Mouse (Mus musculus) lung, postnatal 0 days (tissue): ENCODE data around the gene Cxcr1. TPM values are rescaled to one million over a fixed set of nuclear protein-coding genes. Genes with fewer than 3 reads are reported as not detected.

ENCODE experiments used
- ATAC-seq: fragments of 200-750 bp; cut with Nextera tagmentation; 2 replicates; pipeline ENCODE4 v1.8.0; 2017; ENCODE audit warnings: moderate library complexity
- DNase-seq: peaks from one replicate; pipeline ENCODE4 v3.0.0-alpha.2; 2016; ENCODE audit warnings: low spot score
- H3K27ac ChIP-seq: fragments of 300-500 bp; sonication (generic); 2 replicates; pipeline ENCODE4 v1.5.1; 2014; ENCODE audit warnings: antibody characterized with exemption, mild to moderate bottlenecking, low read length, mixed read lengths
- H3K27me3 ChIP-seq: fragments of 300-500 bp; sonication (generic); replicated peaks from 2 replicates; pipeline ENCODE4 v1.6.1; 2014; ENCODE audit warnings: low read length, mixed read lengths; ENCODE audit not compliant: insufficient read depth
- H3K36me3 ChIP-seq: fragments of 300-500 bp; sonication (generic); 2 replicates; pipeline ENCODE4 v1.6.1; 2014; ENCODE audit warnings: low read length, mixed read lengths; ENCODE audit not compliant: insufficient read depth
- H3K4me1 ChIP-seq: fragments of 300-500 bp; sonication (generic); 2 replicates; pipeline ENCODE4 v1.6.1; 2014; ENCODE audit warnings: antibody characterized with exemption, low read depth, low read length, mixed read lengths; ENCODE audit not compliant: insufficient read depth
- H3K4me2 ChIP-seq: fragments of 300-500 bp; sonication (generic); replicated peaks from 2 replicates; pipeline ENCODE4 v1.6.1; 2014; ENCODE audit warnings: low read depth, mild to moderate bottlenecking, low read length, moderate library complexity, mixed read lengths
- H3K4me3 ChIP-seq: fragments of 300-500 bp; sonication (generic); 2 replicates; pipeline ENCODE4 v1.5.1; 2014; ENCODE audit warnings: low read depth, low read length
- H3K9ac ChIP-seq: fragments of 300-500 bp; sonication (generic); replicated peaks from 2 replicates; pipeline ENCODE4 v1.6.1; 2014; ENCODE audit warnings: low read depth, mild to moderate bottlenecking
- H3K9me3 ChIP-seq: fragments of 300-500 bp; sonication (generic); 2 replicates; pipeline ENCODE4 v1.6.1; 2016; ENCODE audit warnings: low read length, mixed read lengths
- CTCF ChIP-seq: IDR thresholded peaks from 2 replicates; pipeline ENCODE4 v1.5.1; 2016; ENCODE audit warnings: antibody characterized with exemption, mild to moderate bottlenecking
- EP300 ChIP-seq: IDR thresholded peaks from 2 replicates; pipeline ENCODE4 v1.6.1; 2016; ENCODE audit warnings: antibody characterized with exemption, mild to moderate bottlenecking, control low read depth
- WGBS: fragments of 180-500 bp; shearing (Covaris S2); extraction: QIAGEN DNeasy Blood & Tissue Kit; methylation state at CpG from one replicate; pipeline ENCODE4 v1.1.7; 2014; 5-methylcytosine and 5-hydroxymethylcytosine counted together
- polyA plus RNA-seq: library from polyadenylated mRNA; unstranded; fragments of >200 nt; fragmentation: Nextera tagmentation; extraction: Ambion mirVana; gene quantifications from 2 replicates; pipeline ENCODE4 v1.2.1, GENCODE M21; 2015

Cxcr1 gene
- polyA plus RNA-seq, 1 experiment from 2014 or later, result not detected

GRCm38 (mm10) chr1:74190471-74190870, 4.0 kb downstream of the Cxcr1 start:
- no peak overlapping the region for H3K9ac ChIP-seq
- H3K4me2 ChIP-seq, result no peak overlapping the region
- WGBS, result 87% methylated on average over 7 of the region's 7 CpGs
- no peak for DNase-seq
- TF ChIP-seq EP300 (no peak), CTCF (no peak)
- H3K27me3 ChIP-seq, result no peaks in the 10 kb centered on the region
- H3K4me1 ChIP-seq, result no peaks in the 10 kb centered on the region
- no peak overlapping the region for H3K4me3 ChIP-seq
- ATAC-seq, result no peak
- H3K9me3 ChIP-seq, result no peaks in the 10 kb centered on the region
- H3K27ac ChIP-seq, result no peak overlapping the region
- H3K36me3 ChIP-seq, result no peaks in the 10 kb centered on the region

- Histone ChIP-seq H3K36me3 (no peaks in the 10 kb centered on the region), H3K27ac (no peak overlapping the region), H3K4me2 (no peak overlapping the region), H3K27me3 (no peaks in the 10 kb centered on the region), H3K4me1 (no peaks in the 10 kb centered on the region), H3K9me3 (no peaks in the 10 kb centered on the region), H3K4me3 (no peak overlapping the region), H3K9ac (no peak overlapping the region)
- WGBS, result 49% methylated on average over 2 of the region's 2 CpGs
- no peak for TF ChIP-seq EP300
- TF ChIP-seq CTCF, result peak; percentile 32
- ATAC-seq, result no peak
- DNase-seq, result peak; percentile 24
These were observed 11.4 kb downstream of the Cxcr1 start for GRCm38 (mm10) chr1:74183006-74183405.

GRCm38 (mm10) chr1:74181462-74181861, 13.0 kb downstream of the Cxcr1 start:
- Histone ChIP-seq H3K27ac (no peak overlapping the region), H3K4me3 (no peak overlapping the region), H3K9ac (no peak overlapping the region), H3K36me3 (no peaks in the 10 kb centered on the region), H3K27me3 (no peaks in the 10 kb centered on the region), H3K4me1 (no peaks in the 10 kb centered on the region), H3K4me2 (no peak overlapping the region), H3K9me3 (no peaks in the 10 kb centered on the region)
- WGBS, result 42% methylated on average over 2 of the region's 2 CpGs
- peak; percentile 40 for DNase-seq
- TF ChIP-seq EP300, result no peak
- TF ChIP-seq CTCF, result no peak
- peak; percentile 15; the same call in 1 of the 2 replicates for ATAC-seq

GRCm38 (mm10) chr1:74179624-74180408, 14.6 kb downstream of the Cxcr1 start:
- H3K27ac ChIP-seq, result no peak overlapping the region

GRCm38 (mm10) chr1:74178618-74179017, 15.8 kb downstream of the Cxcr1 start:
- no peak for DNase-seq

More at GRCm38 (mm10) chr1:74179624-74180408, 14.6 kb downstream of the Cxcr1 start:
- H3K9me3 ChIP-seq, result no peaks in the 10 kb centered on the region
- no peak overlapping the region for H3K9ac ChIP-seq
- no peak for TF ChIP-seq CTCF
- no peak for TF ChIP-seq EP300
- 52% methylated on average over 9 of the region's 9 CpGs for WGBS
- ATAC-seq (peak; percentile 83), DNase-seq (peak; percentile 78)
- no peaks in the 10 kb centered on the region; the same call in 1 of the 2 replicates for H3K4me1 ChIP-seq
- no peaks in the 10 kb centered on the region for H3K27me3 ChIP-seq
- H3K36me3 ChIP-seq, result no peaks in the 10 kb centered on the region
- H3K4me2 ChIP-seq, result no peak overlapping the region
- H3K4me3 ChIP-seq, result no peak overlapping the region

GRCm38 (mm10) chr1:74175731-74176130, 18.7 kb downstream of the Cxcr1 start:
- TF ChIP-seq CTCF (no peak), EP300 (no peak)
- ATAC-seq, result no peak
- no peaks in the 10 kb centered on the region; the same call in 1 of the 2 replicates for H3K4me1 ChIP-seq
- no peak overlapping the region for H3K27ac ChIP-seq
- DNase-seq, result no peak
- H3K9ac ChIP-seq, result no peak overlapping the region
- no peak overlapping the region for H3K4me3 ChIP-seq
- no peaks in the 10 kb centered on the region for H3K36me3 ChIP-seq
- no peaks in the 10 kb centered on the region for H3K9me3 ChIP-seq
- H3K27me3 ChIP-seq, result no peaks in the 10 kb centered on the region
- 45% methylated on average over 4 of the region's 4 CpGs for WGBS
- no peak overlapping the region for H3K4me2 ChIP-seq

More at GRCm38 (mm10) chr1:74178618-74179017, 15.8 kb downstream of the Cxcr1 start:
- H3K4me1 ChIP-seq, result no peaks in the 10 kb centered on the region; the same call in 1 of the 2 replicates
- H3K27ac ChIP-seq, result no peak overlapping the region
- H3K4me2 ChIP-seq, result no peak overlapping the region
- H3K36me3 ChIP-seq, result no peaks in the 10 kb centered on the region
- no peak overlapping the region for H3K9ac ChIP-seq
- H3K9me3 ChIP-seq, result no peaks in the 10 kb centered on the region
- no peak for ATAC-seq
- no peak for TF ChIP-seq EP300
- no peak for TF ChIP-seq CTCF
- H3K4me3 ChIP-seq, result no peak overlapping the region
- no peaks in the 10 kb centered on the region for H3K27me3 ChIP-seq
- 58% methylated on average over 3 of the region's 3 CpGs for WGBS
